Mouse (Mus musculus): ENCODE data around the gene Cib4.
A peak's percentile ranks its signal among the peaks of the same experiment; 100 is the strongest.

Gene Cib4

DNA sequence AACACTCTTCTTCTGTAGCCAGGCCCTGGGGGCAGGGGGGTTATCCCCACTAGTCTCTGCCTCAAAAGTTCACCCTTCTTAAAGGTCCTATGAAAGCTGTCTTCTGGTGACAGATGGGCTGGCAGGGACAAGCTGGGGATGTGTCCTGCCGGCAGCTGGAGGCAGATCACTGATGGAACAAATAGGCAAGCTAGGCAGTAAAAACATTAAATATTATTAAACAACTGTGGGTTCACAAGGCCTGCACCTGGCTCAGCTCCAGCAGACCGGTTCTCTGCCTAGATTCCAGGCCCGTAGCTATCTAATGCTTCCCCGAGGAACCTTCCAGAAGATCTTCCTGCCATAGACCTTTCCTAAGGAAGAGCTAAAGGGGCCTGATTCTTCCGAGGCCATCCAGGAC, 27.5 kb downstream of the Cib4 start:
- no peak for DNase-seq (ENCODE audit: low spot score)

DNA sequence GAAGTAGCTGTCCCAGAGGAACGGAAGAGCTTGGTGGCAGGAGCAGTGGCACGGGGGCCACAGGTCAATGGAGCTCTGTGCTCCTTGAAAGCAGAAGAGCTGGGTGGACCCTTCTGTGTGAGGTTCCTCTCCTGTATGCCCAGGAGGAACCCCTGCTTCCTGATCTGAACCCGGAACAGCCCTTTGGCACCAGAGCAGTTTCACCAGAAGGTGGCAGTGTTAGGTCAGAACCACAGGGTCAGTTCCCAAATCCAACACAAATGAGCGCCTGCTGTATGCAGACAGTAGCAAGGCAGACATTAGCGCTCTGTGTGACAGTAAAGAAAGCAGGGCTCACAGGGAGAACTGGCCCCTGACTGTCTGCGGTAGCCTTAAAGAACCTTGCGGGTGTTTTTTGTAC, 29.3 kb downstream of the Cib4 start:
- DNase-seq (ENCODE audit: low spot score), result no peak

DNA sequence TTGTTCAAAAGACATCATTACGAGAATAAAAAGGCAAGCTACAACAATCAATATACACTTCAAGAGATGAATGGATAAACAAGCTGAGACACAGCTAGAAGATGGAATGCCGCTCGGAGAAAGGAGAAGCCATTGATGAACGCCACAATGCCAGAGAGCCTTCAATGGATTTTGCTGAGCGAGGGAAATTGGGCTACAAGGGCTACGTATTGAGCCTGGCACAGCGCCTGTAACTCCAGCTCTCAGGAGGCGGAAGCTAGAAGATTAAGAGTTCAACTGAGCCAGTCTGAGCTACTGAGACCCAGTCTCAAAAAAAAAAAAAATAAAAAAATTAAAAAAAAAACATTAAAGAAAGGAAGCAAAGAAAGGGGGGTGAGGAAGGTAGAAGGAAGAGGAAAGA, 32.5 kb downstream of the Cib4 start:
- no peak for DNase-seq (ENCODE audit: low spot score)

DNA sequence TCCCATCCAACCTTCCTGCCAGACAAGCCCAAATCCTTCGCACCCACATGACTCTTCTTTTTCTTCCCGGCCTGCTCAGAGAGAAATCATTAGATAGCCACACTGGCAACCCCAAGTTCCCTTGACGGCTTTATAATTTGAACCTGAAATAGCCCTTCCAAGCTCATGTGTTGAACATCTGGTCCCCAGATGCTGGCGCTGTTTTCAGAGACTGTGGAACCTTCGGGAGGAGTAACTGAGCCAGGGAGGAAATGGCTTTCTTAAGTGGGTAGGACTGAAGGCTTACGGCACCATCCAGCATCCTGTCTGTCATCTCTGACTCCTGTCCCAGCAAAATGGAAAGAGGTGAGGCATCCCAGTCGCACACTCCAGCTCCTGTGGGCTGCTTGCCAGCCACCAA, 48.3 kb downstream of the Cib4 start:
- no peak for DNase-seq (ENCODE audit: low spot score)

DNA sequence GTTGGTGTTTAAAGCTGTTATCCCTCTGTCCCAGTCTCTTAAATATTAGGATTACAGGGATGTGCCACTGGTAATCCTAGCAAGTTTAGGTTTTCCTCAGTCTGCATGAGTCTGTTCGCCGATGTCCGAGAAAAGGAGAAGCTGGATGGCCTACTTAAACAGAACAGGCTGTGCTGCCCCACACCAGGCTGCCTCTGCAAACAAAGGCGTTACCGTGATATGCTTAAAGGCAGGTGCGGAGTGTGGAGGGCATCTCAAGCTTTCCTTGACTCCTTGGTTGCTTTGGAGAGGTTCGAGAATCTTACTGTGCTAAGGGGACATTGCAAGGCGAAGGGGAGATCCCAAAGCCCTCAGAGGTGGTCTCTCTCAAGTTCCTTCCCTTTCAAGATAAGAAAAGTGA, 48.8 kb downstream of the Cib4 start:
- DNase-seq (ENCODE audit: low spot score), result no peak

DNA sequence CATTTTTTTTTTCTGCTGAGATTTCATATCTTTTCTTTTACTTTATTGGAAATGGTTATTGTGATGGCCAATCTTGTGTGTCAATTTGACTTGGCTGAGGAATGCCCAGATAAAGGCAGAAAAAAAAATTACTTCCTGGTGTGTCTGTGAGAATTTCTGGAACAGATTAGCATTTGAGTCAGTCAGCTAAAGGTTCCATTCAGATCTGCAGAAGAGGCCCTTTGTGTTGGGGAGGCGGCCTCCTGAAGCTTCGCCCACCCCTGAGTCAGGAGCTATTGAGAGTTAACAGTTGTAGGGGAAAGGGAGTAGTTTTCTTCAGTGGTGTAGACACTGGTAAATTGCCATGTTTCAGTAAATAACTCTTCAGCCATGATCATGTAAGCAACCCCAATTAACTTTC, 50.3 kb downstream of the Cib4 start:
- DNase-seq (ENCODE audit: low spot score), result no peak

DNA sequence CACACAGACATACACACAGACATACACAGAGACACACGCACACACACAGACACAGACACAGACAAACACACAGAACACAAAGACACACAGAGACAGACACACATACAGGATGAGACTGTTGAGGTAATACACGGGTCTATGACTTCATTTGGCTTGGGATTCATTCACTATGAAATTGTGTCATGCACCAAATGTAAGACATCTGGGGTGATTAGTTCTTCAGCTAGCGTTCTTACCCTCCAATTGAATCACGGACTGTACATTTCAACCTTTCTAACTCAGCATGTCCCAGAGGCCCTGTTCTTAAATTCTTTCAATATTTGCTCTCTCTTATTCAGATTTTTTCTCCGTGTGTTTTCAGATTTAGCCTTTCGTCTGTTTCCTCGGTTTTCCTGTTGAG, 51.0 kb downstream of the Cib4 start:
- DNase-seq (ENCODE audit: low spot score), result no peak

DNA sequence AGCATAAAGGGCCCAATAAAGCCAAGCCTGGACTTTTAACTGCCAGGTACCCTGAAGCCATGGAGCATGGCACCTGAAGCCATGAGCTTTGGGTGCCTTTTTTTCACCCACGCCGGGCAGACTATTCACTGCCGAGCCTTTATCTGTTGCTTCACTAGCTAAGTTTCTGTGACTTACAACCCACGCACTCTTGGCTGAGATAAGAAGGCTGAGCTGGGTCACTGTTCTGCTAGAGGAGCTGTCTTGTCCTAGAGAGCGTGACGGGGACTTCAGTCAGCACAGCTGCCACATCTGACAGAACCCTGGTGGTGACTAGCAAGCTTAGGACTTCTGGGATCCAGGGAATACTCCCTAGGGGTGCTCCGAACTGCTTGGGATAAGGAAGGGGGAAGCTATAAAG, 51.9 kb downstream of the Cib4 start:
- no peak for DNase-seq (ENCODE audit: low spot score)

DNA sequence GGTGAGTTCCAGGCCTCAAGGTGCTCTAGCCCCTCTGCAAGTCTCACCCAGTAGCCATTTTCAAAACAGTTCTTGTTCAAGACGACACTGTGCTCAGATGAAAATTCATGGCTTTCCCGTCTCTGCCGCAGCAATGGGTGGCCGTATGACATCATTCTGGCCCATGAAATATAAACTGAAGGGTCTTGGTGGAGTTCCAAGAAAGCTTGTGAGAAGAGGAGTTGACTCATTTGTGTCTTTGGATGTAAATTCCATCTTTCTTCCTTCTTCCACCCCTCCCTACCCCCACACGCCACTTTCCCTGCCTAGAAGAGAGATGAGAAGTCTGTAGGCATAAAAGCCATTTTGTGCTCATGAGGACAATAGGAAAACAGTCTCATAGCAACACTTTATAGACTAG, 54.8 kb downstream of the Cib4 start:
- no peak for DNase-seq (ENCODE audit: low spot score)

DNA sequence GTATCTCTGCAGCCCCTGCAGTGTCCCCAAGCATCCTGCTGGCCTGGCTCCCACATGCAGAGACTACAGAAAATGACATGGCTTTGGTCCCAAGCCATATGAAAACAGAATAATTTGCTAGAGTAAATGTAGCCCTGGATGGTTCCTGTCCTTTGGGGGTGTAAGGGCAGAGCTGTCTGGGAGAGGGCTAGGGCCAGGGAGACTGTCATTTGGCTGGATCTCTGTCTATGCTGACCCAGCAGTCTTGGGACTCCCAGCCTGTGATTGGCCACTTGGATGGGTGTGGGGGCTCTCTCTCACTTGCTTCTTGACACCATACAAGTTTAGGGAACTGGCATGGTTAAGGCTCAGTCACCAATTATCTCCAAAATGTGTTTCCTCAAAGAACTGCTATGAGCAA, 55.4 kb downstream of the Cib4 start:
- DNase-seq (ENCODE audit: low spot score), result no peak

DNA sequence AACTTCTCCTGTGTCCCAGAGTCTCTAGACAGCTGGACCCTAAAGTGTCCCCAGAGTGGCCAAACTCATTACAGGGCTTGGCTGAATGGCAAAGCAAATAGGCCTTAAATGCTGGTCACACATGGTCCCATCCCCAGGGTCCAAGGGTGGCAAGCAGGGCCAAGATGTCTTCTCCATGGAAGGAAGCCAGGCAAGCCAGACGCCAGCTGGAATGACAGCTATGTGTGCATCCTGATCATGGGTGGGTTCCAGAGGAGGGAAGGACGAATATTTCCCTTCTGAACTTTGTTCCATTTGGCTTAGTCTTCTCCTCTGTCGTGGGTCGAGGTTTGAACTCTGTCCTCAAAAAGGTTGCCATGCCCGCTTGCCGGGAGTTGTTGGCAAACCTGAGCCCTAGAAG, 60.5 kb downstream of the Cib4 start:
- no peak for DNase-seq (ENCODE audit: low spot score)

DNA sequence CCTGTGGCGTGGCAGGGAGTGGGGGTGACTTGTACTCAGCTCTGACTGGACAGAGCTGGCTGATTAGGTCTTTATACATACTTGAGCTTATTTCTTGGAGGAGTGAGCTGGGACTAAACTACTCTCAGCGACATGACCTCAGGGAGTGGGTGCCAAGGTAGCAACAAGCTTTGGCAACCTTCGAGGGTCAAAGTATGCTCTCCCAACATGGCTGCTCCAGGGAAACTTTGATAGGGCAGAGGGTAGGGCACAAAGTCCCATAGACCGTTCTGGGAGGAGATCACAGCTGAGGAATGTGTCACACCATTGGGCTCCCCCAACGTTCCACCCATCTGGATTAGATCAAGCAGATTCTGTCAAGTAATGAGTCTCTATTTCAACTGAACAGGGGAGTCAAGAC, 61.0 kb downstream of the Cib4 start:
- no peak for DNase-seq (ENCODE audit: low spot score)

DNA sequence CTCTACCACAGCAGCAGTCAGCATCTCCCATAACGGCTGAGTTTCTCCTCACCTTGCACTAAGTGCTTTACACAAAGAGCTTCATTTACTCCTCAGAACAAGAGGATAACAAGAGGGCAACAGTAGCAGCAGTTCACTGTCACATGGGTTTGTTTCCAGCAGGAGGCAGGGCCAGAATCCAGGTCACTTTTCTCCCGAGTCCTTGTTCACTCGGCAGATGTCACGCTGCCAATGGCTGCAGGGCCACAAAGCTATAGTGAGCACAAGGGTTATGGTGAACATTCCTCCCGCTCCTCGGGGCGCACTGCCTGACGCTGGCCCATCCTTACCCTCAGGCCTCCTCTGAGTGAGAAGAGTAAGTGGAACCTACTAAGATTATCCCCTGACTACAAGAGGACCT, 62.1 kb downstream of the Cib4 start:
- DNase-seq (ENCODE audit: low spot score), result no peak

DNA sequence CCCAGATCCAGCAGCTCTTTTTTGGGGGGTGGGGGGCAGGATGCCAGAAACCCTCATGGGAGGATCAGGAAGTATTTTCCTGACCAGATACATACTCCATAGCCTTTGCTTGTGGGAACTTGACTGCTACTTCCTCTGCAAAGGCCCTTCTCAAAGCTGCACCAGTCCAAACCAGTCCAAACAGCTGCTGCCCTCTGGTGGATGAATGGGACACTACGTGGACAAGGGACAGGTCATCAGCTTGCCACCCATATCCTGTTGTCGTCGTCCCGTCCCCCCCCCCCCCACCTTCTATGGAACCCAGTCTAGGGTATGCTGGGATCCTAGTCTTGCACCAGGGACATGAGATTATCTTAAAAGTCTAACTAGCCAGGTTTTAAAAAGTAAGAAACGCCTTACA, 63.3 kb downstream of the Cib4 start:
- DNase-seq (ENCODE audit: low spot score), result no peak

DNA sequence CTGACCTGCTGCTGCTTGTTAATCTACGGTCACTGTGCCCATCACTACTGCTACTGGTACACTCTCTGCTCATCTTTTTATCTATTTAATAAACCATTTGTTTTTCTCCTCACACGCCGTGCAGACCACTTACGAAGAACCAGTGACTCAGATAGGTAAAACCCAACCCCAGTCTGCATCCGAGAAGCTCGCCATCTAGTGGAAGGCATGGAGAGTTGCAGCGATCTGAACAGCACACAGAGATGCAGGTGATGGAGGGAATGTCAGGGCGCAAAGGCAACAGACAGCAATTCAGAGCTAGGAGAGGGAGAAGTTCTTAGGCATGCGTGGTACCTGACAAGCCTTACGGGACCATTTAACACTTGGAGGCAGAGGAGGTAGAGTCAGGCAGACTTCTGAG, 69.1 kb downstream of the Cib4 start:
- DNase-seq (ENCODE audit: low spot score), result no peak

DNA sequence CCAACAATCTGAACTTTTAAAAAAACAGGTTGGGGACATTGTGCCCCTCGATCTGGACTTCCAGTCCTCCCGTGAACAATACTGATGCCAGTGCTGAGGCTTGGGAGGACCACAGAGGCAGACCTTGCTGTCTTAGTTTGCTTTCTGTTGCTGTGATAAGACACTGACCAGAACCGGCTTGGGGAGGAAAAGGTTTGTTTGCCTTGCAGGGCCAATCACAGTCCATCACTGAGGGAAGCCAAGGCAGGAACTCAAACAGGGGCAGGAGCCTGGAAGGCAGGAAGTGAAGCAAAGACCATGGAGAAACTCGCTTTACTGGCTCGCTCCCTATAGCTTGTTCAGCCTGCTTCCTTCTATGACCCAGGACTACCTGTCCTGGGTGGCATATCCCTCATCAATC, 73.5 kb downstream of the Cib4 start:
- no peak for DNase-seq (ENCODE audit: low spot score)

DNA sequence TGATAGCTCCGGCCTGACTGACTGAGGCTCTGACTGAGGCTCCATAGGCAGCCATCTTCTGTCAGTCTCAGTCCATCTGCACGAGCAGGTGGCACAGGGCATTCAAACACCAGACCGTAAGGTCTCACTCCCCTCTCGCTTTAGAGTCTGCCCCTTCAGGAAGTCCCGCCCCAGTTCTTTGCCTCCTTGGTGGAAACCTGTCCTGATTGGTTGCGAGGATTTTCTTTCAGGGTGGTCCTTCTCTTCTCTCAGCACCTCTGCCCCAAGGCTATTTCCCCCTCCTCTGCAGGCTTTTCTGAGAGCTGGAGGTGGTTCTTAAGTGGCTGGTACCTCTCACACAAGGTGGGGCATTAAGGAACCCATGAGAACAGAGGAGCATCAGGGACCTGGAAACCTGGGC, 75.2 kb downstream of the Cib4 start:
- peak; percentile 19 for DNase-seq (ENCODE audit: low spot score)

DNA sequence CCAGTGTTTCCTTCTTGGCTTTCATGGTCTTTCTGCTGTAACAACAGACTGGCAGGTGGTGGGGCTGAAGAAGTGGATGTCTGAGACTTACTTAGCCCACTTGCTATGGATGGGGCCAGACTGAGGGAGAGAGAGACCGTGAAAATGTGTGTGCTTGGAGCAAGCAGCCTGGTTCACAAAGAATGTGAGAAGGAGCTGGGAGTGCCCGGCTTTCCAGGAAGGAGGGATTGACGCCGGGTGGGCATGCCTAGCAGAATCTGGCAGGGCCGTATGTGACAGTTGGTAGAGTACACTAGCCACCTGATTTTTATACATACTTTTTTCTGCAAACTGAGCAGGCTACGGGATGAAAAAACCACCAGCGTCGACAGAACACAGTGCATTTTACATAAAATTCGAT, 79.3 kb downstream of the Cib4 start:
- DNase-seq (ENCODE audit: low spot score), result no peak

DNA sequence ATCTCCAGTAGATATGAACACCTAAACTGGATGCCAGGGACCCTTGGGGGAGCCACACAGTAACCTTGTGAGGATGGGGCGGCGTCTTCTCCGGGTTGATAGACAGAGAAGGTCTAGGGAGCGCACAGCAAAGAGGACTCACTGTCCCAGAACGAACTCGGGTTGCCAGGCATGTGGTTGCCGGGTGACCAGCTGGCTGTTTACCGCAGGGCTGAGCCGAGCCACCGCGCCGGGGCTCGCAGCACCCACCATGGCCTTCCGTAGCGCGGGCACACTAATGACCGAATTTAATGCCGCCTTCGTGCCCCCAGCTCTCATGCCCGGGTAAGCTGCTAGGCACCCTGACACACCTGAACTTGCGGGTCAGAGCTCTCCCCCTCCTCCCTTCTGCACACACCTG, 79.8 kb downstream of the Cib4 start, which contains the start of gene 1700001C02Rik:
1700001C02Rik (plus strand) TSS at position 187 of the 400 bp plus-strand sequence.
- DNase-seq (ENCODE audit: low spot score), result no peak

DNA sequence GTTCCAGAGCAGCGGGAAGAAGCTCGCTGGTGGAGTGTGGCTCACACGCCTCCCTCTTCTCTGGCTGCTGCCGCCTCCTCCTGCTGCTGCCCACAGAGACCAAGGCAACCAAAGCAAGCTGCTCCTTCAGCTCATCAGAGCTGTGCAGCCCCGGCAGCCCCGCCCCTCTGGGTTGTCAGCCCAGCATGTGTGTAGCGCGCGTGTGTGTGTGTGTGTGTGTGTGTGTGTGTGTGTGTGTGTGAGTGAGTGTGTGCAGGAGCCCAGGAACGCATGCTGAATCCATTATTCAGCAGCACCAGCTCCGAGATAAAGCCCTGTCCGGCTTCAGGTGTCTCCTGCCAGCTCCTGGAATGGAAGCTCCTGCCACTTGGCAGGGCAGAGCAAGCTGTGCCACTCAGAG, 83.8 kb downstream of the Cib4 start, which contains the start of gene Otof:
Otof (minus strand) TSS at position 112 of the 400 bp plus-strand sequence.
- no peak for DNase-seq (ENCODE audit: low spot score)

DNA sequence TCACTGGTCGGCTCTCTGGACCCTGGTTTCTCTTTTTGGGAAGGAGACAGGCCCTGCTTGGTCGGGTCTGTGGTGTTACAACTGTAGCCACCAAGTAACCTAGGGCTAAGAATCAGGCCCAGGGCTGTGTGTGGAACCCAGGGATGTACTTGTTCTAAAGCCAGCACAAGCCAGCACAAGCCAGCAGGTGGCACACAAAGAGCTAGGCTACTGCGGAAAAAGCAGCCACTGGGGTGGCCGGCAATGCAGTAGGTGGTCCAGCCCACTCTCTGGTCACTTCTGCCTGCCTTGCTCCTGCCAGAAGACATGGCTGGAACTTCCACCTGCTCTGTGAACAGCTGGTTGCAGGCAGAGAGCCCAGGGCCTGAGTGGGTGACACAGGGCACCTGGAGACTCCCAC, 85.5 kb downstream of the Cib4 start:
- DNase-seq (ENCODE audit: low spot score), result no peak

DNA sequence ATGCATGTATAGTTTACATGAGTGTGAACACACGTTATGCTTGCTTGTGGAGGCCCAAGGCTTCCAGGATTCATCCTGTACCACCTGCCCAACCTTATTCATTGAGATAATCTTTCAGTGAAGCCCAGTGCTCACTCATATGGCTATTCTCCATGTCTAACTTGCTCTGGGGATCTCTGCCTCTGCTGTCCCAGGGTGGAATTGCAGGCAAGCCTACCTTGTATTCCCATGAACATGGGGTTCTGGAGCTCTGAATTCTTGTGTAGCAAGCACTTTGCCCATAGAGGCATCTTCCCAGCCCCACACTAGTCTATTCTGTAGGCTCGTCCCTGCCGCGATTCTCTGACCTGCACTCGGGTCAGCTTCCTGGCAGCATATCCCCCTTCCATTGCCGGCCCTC, 89.6 kb downstream of the Cib4 start:
- DNase-seq (ENCODE audit: low spot score), result no peak

DNA sequence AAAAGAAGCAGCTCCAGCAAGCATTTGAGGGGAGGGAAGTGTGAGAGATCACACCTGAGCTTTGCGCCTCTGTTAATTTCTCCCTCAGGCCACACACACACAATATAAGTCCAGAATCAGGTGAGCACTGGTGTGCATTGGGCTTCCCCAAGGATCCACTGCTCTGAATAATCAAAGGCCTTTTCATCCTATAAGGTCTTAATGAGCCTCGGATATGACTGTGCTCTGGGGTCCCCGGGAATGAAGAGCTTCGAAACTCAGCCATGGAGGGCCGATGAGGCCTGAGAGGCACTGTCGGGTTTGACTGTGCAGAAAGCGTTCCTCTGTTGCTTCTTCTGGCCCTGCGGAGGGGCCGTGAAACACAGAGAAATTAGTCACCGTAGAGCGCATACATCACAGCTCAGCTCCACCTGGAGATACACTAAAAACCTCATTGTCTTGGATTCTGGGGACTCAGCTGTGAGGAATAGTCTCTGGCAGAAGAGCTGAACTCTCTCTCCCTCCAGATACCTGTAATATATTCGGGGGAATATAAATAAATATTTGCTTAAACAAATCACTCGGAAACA, 101.2 kb downstream of the Cib4 start:
- no peak for DNase-seq (ENCODE audit: low spot score)

DNA sequence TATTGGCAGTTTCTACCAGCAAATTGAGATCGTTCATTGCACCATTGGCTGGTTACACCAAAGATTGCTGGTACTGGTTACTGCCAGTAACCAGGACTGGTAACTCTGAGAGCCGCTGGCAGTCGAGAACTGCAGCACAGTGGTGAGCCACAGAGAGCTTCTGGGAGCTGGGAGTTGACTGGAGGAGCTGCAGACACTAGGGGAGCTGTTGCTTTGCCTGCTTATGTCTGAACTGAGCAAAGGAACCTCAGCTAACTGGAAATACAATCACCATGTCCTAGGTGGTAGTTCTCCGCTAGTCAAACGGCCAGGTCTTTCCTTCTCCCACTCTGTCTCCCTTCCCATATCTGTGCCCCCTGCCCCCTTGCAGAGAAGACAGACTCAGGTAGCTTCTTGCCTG, 103.4 kb downstream of the Cib4 start:
- no peak for DNase-seq (ENCODE audit: low spot score)
